Mouse (Mus musculus): ENCODE measurements around the gene Rab8b.

- TF ChIP-seq CTCF (IDR thresholded peaks at IDR 0.05; ENCODE audit: low read depth) (no peak), EP300 (IDR thresholded peaks at IDR 0.05; ENCODE audit: low read depth) (no peak)
These were observed 47.3 kb downstream of the Rab8b start for GRCm38 (mm10) chr9:66872015-66872727.

Measured in heart, postnatal 0 days (tissue).